ENCODE assay signal across 20 mouse cellular contexts in genomic region chr11:61637856-61638255, GRCm38 (mm10). TPM values are rescaled to one million over a fixed set of nuclear protein-coding genes. Genes with fewer than 3 reads are reported as not detected.
"Had no signal": no experiment of that assay in that cellular context is flagged by ENCODE, and none has a peak within 500 bp of the region (broad histone marks: within the 10 kb centered on the region; RNA-seq: fewer than 3 reads in every experiment).

No protein-coding gene starts in this region.

- H3K4me3 ChIP-seq: liver, embryonic 12.5 days; midbrain, embryonic 10.5 days; midbrain, embryonic 12.5 days; neural tube, embryonic 12.5 days; stomach, embryonic 15.5 days had no signal

- ATAC-seq: liver, embryonic 12.5 days; midbrain, embryonic 16.5 days had no signal

- H3K4me2 ChIP-seq: liver, embryonic 12.5 days; lung, embryonic 14.5 days; midbrain, embryonic 12.5 days; neural tube, embryonic 12.5 days; stomach, embryonic 15.5 days had no signal

- H3K9me3 ChIP-seq: liver, embryonic 12.5 days; midbrain, embryonic 10.5 days; midbrain, embryonic 12.5 days; neural tube, embryonic 12.5 days; stomach, embryonic 15.5 days had no signal

- DNase-seq: lung, adult 18-20 months; lung, embryonic 14.5 days; lung, postnatal 14 days; lung, postnatal 4 days; midbrain, embryonic 14.5 days; right cerebral cortex, postnatal 25 days; right cerebral cortex, postnatal 4 days; thymus, adult 2 months; thymus, postnatal 14 days; thymus, postnatal 36 days had no signal

- H3K27ac ChIP-seq: liver, embryonic 12.5 days; liver, embryonic 14.5 days; midbrain, embryonic 10.5 days; midbrain, embryonic 12.5 days; neural tube, embryonic 12.5 days; stomach, embryonic 15.5 days; stomach, postnatal 0 days had no signal

- H3K36me3 ChIP-seq: liver, embryonic 12.5 days; midbrain, embryonic 10.5 days; midbrain, embryonic 12.5 days; neural tube, embryonic 12.5 days; stomach, embryonic 15.5 days had no signal

- H3K9ac ChIP-seq: liver, embryonic 12.5 days; liver, embryonic 14.5 days; lung, embryonic 14.5 days; midbrain, embryonic 12.5 days; neural tube, embryonic 12.5 days; stomach, embryonic 15.5 days had no signal

- H3K27me3 ChIP-seq: midbrain, embryonic 12.5 days; neural tube, embryonic 12.5 days; stomach, embryonic 15.5 days had no signal

- H3K4me1 ChIP-seq: liver, embryonic 12.5 days; midbrain, embryonic 10.5 days; midbrain, embryonic 12.5 days; neural tube, embryonic 12.5 days; stomach, embryonic 15.5 days had no signal

RNA-seq across cellular contexts. Expression of gene Fam83g, which starts 46.0 kb away (rescaled TPM):
- total RNA-seq: megakaryocyte, adult 5-6 weeks; megakaryocyte-erythroid progenitor cell, adult 5-6 weeks had no signal
